ENCODE assay signal across 18 mouse cellular contexts in genomic region chr7:142653726-142654125, GRCm38 (mm10). TPM values are rescaled to one million over a fixed set of nuclear protein-coding genes. Genes with fewer than 3 reads are reported as not detected.
A peak's percentile ranks its signal among the peaks of the same experiment; 100 is the strongest.
DNase-seq lines count a peak whose midpoint lies in the region; ATAC-seq and TF ChIP-seq lines count a peak whose summit lies in the region.
"Had no signal": no experiment of that assay in that cellular context is flagged by ENCODE, and none has a peak within 500 bp of the region (broad histone marks: within the 10 kb centered on the region; RNA-seq: fewer than 3 reads in every experiment).

No protein-coding gene starts in this region.

- peak overlapping the region; percentile 78 for H3K4me2 ChIP-seq in heart, embryonic 13.5 days
- H3K4me2 ChIP-seq in neural tube, embryonic 12.5 days (replicated peaks) = 0 out of 2 replicates have a peak overlapping the region, but pooled peaks have one; percentile 61
- H3K4me2 ChIP-seq in embryonic facial prominence, embryonic 15.5 days (replicated peaks) = no peak overlapping the region
- no peak overlapping the region for H3K4me2 ChIP-seq in myocyte (ENCODE audit: low read depth)
- no peak overlapping the region for H3K4me2 ChIP-seq in forebrain, embryonic 13.5 days

- peaks cover 59% of the 10 kb centered on the region for H3K36me3 ChIP-seq in heart, embryonic 13.5 days
- no peaks in the 10 kb centered on the region; the same call in 1 of the 2 replicates for H3K36me3 ChIP-seq in neural tube, embryonic 12.5 days
- peaks cover 24% of the 10 kb centered on the region; the same call in 1 of the 2 replicates for H3K36me3 ChIP-seq in embryonic facial prominence, embryonic 15.5 days
- H3K36me3 ChIP-seq in myocyte (ENCODE audit: control insufficient read depth, insufficient read depth) = no peaks in the 10 kb centered on the region
- H3K36me3 ChIP-seq in forebrain, embryonic 13.5 days (ENCODE audit: poor library complexity, severe bottlenecking) = no peaks in the 10 kb centered on the region
- H3K36me3 ChIP-seq: hindbrain, embryonic 12.5 days; neural tube, embryonic 15.5 days had no signal

- peaks cover 54% of the 10 kb centered on the region for H3K27me3 ChIP-seq in heart, embryonic 13.5 days (replicated peaks)
- peaks cover 63% of the 10 kb centered on the region for H3K27me3 ChIP-seq in neural tube, embryonic 12.5 days (replicated peaks)
- peaks cover 47% of the 10 kb centered on the region for H3K27me3 ChIP-seq in embryonic facial prominence, embryonic 15.5 days
- peaks cover 7% of the 10 kb centered on the region for H3K27me3 ChIP-seq in myocyte (ENCODE audit: control insufficient read depth, insufficient read depth, insufficient read length)
- H3K27me3 ChIP-seq in forebrain, embryonic 13.5 days = peaks cover 83% of the 10 kb centered on the region

- H3K9me3 ChIP-seq in heart, embryonic 13.5 days = no peaks in the 10 kb centered on the region
- no peaks in the 10 kb centered on the region for H3K9me3 ChIP-seq in neural tube, embryonic 12.5 days
- H3K9me3 ChIP-seq in embryonic facial prominence, embryonic 15.5 days (replicated peaks) = no peaks in the 10 kb centered on the region
- H3K9me3 ChIP-seq in forebrain, embryonic 13.5 days (replicated peaks) = no peaks in the 10 kb centered on the region
- H3K9me3 ChIP-seq: hindbrain, embryonic 12.5 days; neural tube, embryonic 15.5 days had no signal

- H3K4me3 ChIP-seq in heart, embryonic 13.5 days = peak overlapping the region; percentile 80
- no peak overlapping the region for H3K4me3 ChIP-seq in neural tube, embryonic 12.5 days
- H3K4me3 ChIP-seq in embryonic facial prominence, embryonic 15.5 days (replicated peaks) = peak overlapping the region; percentile 60; the same call in 1 of the 2 replicates
- H3K4me3 ChIP-seq in myocyte = no peak overlapping the region
- no peak overlapping the region for H3K4me3 ChIP-seq in forebrain, embryonic 13.5 days
- H3K4me3 ChIP-seq: neural tube, embryonic 15.5 days had no signal

- no peaks in the 10 kb centered on the region for H3K79me2 ChIP-seq in myocyte (ENCODE audit: control insufficient read depth, insufficient read depth)

- no peak for ATAC-seq in heart, embryonic 13.5 days (ENCODE audit: extremely low read depth, insufficient number of reproducible peaks, low FRiP score, low TSS enrichment)
- no peak for ATAC-seq in neural tube, embryonic 12.5 days (ENCODE audit: low FRiP score, low read depth)
- ATAC-seq in embryonic facial prominence, embryonic 15.5 days (ENCODE audit: insufficient number of reproducible peaks, low FRiP score, low TSS enrichment, low read depth) = no peak
- ATAC-seq in forebrain, embryonic 13.5 days = no peak
- ATAC-seq: midbrain, embryonic 16.5 days had no signal

- peak overlapping the region; percentile 82 for H3K27ac ChIP-seq in heart, embryonic 13.5 days (replicated peaks)
- H3K27ac ChIP-seq in neural tube, embryonic 12.5 days = no peak overlapping the region
- 0 out of 2 replicates have a peak overlapping the region, but pooled peaks have one; percentile 39 for H3K27ac ChIP-seq in embryonic facial prominence, embryonic 15.5 days (replicated peaks)
- no peak overlapping the region for H3K27ac ChIP-seq in forebrain, embryonic 13.5 days
- H3K27ac ChIP-seq: hindbrain, embryonic 12.5 days; neural tube, embryonic 15.5 days had no signal

- peak overlapping the region; percentile 98 for H3K9ac ChIP-seq in heart, embryonic 13.5 days
- no peak overlapping the region for H3K9ac ChIP-seq in neural tube, embryonic 12.5 days
- no peak overlapping the region for H3K9ac ChIP-seq in embryonic facial prominence, embryonic 15.5 days
- no peak overlapping the region for H3K9ac ChIP-seq in forebrain, embryonic 13.5 days
- H3K9ac ChIP-seq: hindbrain, embryonic 12.5 days; neural tube, embryonic 15.5 days had no signal

- DNase-seq in heart, adult 11 months = no peak
- DNase-seq in neural tube, embryonic 10.5 days (ENCODE audit: extremely low spot score, low spot score) = no peak
- no peak for DNase-seq in spleen, postnatal 10 days (ENCODE audit: low spot score in 2 of 2)
- DNase-seq: adrenal gland, postnatal 14 days; cerebellum, adult 9-10 months; kidney, adult 2 months; lung, postnatal 4 days had no signal

- no peak for TF ChIP-seq POLR2A in myocyte (IDR thresholded peaks at IDR 0.05; ENCODE audit: insufficient read length, low read depth)

- H3K4me1 ChIP-seq in heart, embryonic 13.5 days = peaks cover 10% of the 10 kb centered on the region
- H3K4me1 ChIP-seq in neural tube, embryonic 12.5 days = peaks cover 8% of the 10 kb centered on the region
- H3K4me1 ChIP-seq in embryonic facial prominence, embryonic 15.5 days = peaks cover 29% of the 10 kb centered on the region
- H3K4me1 ChIP-seq in forebrain, embryonic 13.5 days = peaks cover 8% of the 10 kb centered on the region

- 18% methylated on average over 18 of the region's 18 CpGs for WGBS in heart, embryonic 13.5 days
- 15% methylated on average over 18 of the region's 18 CpGs for WGBS in neural tube, embryonic 12.5 days
- 19% methylated on average over 18 of the region's 18 CpGs for WGBS in embryonic facial prominence, embryonic 15.5 days
- WGBS in forebrain, embryonic 13.5 days = 6% methylated on average over 18 of the region's 18 CpGs

- no peak overlapping the region for H3ac ChIP-seq in myocyte (ENCODE audit: control insufficient read depth, insufficient read length)

TF ChIP-seq in myocyte, 11 proteins besides CTCF, POLR2A, EP300 and RAD21:
- TF ChIP-seq POLR2AphosphoS2 (IDR thresholded peaks at IDR 0.05; ENCODE audit: insufficient read length, low read depth) = peak; percentile 11
- TF ChIP-seq MYOD1 (IDR thresholded peaks at IDR 0.05; ENCODE audit: control insufficient read depth in 1 of 3, insufficient read length in 2 of 3, low read depth in 2 of 3) = no peak

RNA-seq across cellular contexts. Expression of gene Igf2, which starts 12.9 kb away (rescaled TPM):
- polyA plus RNA-seq in heart, embryonic 13.5 days (2015; fragmentation: Nextera tagmentation; extraction: Ambion mirVana) = 1,357 and 1,430 TPM in 2 replicates
- 254 and 320 TPM in 2 replicates for polyA plus RNA-seq in neural tube, embryonic 12.5 days (2016; fragmentation: Nextera tagmentation; extraction: Ambion mirVana)
- polyA plus RNA-seq in embryonic facial prominence, embryonic 15.5 days (2015; fragmentation: Nextera tagmentation; extraction: Ambion mirVana) = 970 and 1,114 TPM in 2 replicates
- 331 TPM for polyA plus RNA-seq in myocyte (2012; fragmentation: generic; extraction: Trizol)
- 56.6 and 57.6 TPM in 2 replicates for polyA plus RNA-seq in forebrain, embryonic 13.5 days (2015; fragmentation: Nextera tagmentation; extraction: Ambion mirVana)

RNA-seq across cellular contexts. Expression of gene Gm49394, which starts 16.0 kb away (rescaled TPM):
- polyA plus RNA-seq in heart, embryonic 13.5 days (2015; fragmentation: Nextera tagmentation; extraction: Ambion mirVana) = 0.04 and 0.05 TPM in 2 replicates
- polyA plus RNA-seq in neural tube, embryonic 12.5 days (2016; fragmentation: Nextera tagmentation; extraction: Ambion mirVana) = not detected in 2 replicates
- 0.25 and 0.80 TPM in 2 replicates for polyA plus RNA-seq in embryonic facial prominence, embryonic 15.5 days (2015; fragmentation: Nextera tagmentation; extraction: Ambion mirVana)
- 0.65 TPM for polyA plus RNA-seq in myocyte (2012; fragmentation: generic; extraction: Trizol)
- 0.05 TPM in 1 of 2 replicates, not detected in the other for polyA plus RNA-seq in forebrain, embryonic 13.5 days (2015; fragmentation: Nextera tagmentation; extraction: Ambion mirVana)
- polyA plus RNA-seq: gonadal fat pad, adult 2 months; hindbrain, embryonic 12.5 days; kidney, adult 2 months; liver, embryonic 16.5 days; midbrain, embryonic 16.5 days; neural tube, embryonic 15.5 days; spleen, adult 2 months had no signal

Comparison
In these comparisons a context has a peak if more than half of its experiments do, and no peak if none do; other contexts are left out.
1. H3K27ac ChIP-seq: peak in heart, embryonic 13.5 days (single experiment) and embryonic facial prominence, embryonic 15.5 days (single experiment); none in neural tube, embryonic 12.5 days (single experiment) and forebrain, embryonic 13.5 days (single experiment).
2. H3K4me2 ChIP-seq: peak in heart, embryonic 13.5 days (single experiment) and neural tube, embryonic 12.5 days (single experiment); none in embryonic facial prominence, embryonic 15.5 days (single experiment), myocyte (single experiment) and forebrain, embryonic 13.5 days (single experiment).
3. H3K4me3 ChIP-seq: peak in heart, embryonic 13.5 days (single experiment) and embryonic facial prominence, embryonic 15.5 days (single experiment); none in neural tube, embryonic 12.5 days (single experiment), myocyte (single experiment) and forebrain, embryonic 13.5 days (single experiment).